Mouse (Mus musculus) liver, postnatal 0 days (tissue): ENCODE results near the gene Ncf2. TPM values are rescaled to one million over a fixed set of nuclear protein-coding genes. Genes with fewer than 3 reads are reported as not detected.

ENCODE experiments used
- ATAC-seq: fragments of 200-750 bp; cut with Nextera tagmentation; 2 replicates; pipeline ENCODE4 v1.8.0; 2017; ENCODE audit warnings: mild to moderate bottlenecking, moderate library complexity
- DNase-seq: peaks from one replicate; pipeline ENCODE4 v3.0.0-alpha.2; 2016
- H3K27ac ChIP-seq: fragments of 300-500 bp; sonication (generic); 2 replicates; pipeline ENCODE4 v1.5.1; 2014; ENCODE audit warnings: antibody characterized with exemption, moderate library complexity, mild to moderate bottlenecking, low read depth
- H3K27me3 ChIP-seq: fragments of 300-500 bp; sonication (generic); 2 replicates; pipeline ENCODE4 v1.6.1; 2014; ENCODE audit warnings: low read length, control low read depth, mixed read lengths; ENCODE audit not compliant: insufficient read depth
- H3K36me3 ChIP-seq: fragments of 300-500 bp; sonication (generic); replicated peaks from 2 replicates; pipeline ENCODE4 v1.6.1; 2014; ENCODE audit warnings: mild to moderate bottlenecking, control low read depth, low read length, moderate library complexity, mixed read lengths; ENCODE audit not compliant: insufficient read depth
- H3K4me1 ChIP-seq: fragments of 300-500 bp; sonication (generic); 2 replicates; pipeline ENCODE4 v1.6.1; 2014; ENCODE audit warnings: antibody characterized with exemption, mild to moderate bottlenecking, control low read depth; ENCODE audit not compliant: insufficient read depth
- H3K4me2 ChIP-seq: fragments of 300-500 bp; sonication (generic); 2 replicates; pipeline ENCODE4 v1.6.1; 2014; ENCODE audit warnings: low read depth, mild to moderate bottlenecking, low read length, moderate library complexity, mixed read lengths
- H3K4me3 ChIP-seq: fragments of 300-500 bp; sonication (generic); 2 replicates; pipeline ENCODE4 v1.5.1; 2014; ENCODE audit warnings: low read depth, low read length
- H3K9ac ChIP-seq: fragments of 300-500 bp; sonication (generic); replicated peaks from 2 replicates; pipeline ENCODE4 v1.6.1; 2014; ENCODE audit warnings: mild to moderate bottlenecking, moderate library complexity
- H3K9me3 ChIP-seq: fragments of 300-500 bp; sonication (generic); 2 replicates; pipeline ENCODE4 v1.6.1; 2016; ENCODE audit warnings: mild to moderate bottlenecking, control low read depth, low read length, mixed read lengths
- CTCF ChIP-seq: sonication (generic); IDR thresholded peaks from 2 replicates; pipeline ENCODE4 v1.5.1; 2016; ENCODE audit warnings: antibody characterized with exemption, low read depth
- EP300 ChIP-seq: IDR thresholded peaks from 2 replicates; pipeline ENCODE4 v1.6.1; 2016; ENCODE audit warnings: antibody characterized with exemption, low read depth, mild to moderate bottlenecking
- WGBS: fragments of 180-500 bp; shearing (Covaris S2); extraction: QIAGEN DNeasy Blood & Tissue Kit; methylation state at CpG from one replicate; pipeline ENCODE4 v1.1.7; 2014; ENCODE audit not compliant: insufficient replicate concordance; 5-methylcytosine and 5-hydroxymethylcytosine counted together
- polyA plus RNA-seq: library from polyadenylated mRNA; unstranded; fragments of >200 nt; fragmentation: Nextera tagmentation; extraction: Ambion mirVana; gene quantifications from 2 replicates; pipeline ENCODE4 v1.2.1, GENCODE M21; 2015

Gene Ncf2
- polyA plus RNA-seq, 1 experiment from 2014 or later: 13.8 TPM

DNA sequence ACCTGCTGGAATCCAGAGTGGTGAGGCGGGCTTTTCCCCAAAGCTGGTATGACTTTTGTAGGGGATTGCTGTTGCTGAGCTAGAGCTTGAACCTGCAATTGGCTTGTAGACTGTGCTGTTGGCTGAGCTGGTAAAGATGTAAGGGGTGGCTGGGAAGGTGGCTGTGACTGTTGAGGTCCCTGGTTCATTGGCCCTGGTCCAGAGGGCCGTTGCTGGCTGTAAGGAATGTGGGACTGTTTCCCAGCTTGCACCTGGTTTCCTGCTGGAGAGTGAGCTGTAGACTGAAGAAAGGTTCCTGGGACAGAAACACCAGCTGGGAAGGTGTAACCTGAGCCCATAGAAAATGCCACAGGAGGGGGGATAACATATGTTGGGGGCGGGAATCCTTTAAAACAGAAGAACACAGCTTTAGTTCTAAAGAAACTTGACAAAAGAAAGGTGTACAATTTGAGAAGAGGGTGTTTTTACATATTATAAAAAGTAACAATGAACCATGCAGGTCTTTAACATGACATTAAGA is 45.3 kb downstream of the Ncf2 start:
- no peak overlapping the region for H3K4me3 ChIP-seq
- DNase-seq (peak; percentile 33), ATAC-seq (peak; percentile 59)
- no peak overlapping the region for H3K4me2 ChIP-seq
- peak overlapping the region; percentile 64 for H3K27ac ChIP-seq
- TF ChIP-seq CTCF: no peak
- H3K9ac ChIP-seq: no peak overlapping the region
- no peaks in the 10 kb centered on the region for H3K4me1 ChIP-seq
- no peaks in the 10 kb centered on the region for H3K27me3 ChIP-seq
- H3K9me3 ChIP-seq: no peaks in the 10 kb centered on the region
- 80% methylated on average over 3 of the region's 3 CpGs for WGBS
- peaks cover 79% of the 10 kb centered on the region for H3K36me3 ChIP-seq

DNA sequence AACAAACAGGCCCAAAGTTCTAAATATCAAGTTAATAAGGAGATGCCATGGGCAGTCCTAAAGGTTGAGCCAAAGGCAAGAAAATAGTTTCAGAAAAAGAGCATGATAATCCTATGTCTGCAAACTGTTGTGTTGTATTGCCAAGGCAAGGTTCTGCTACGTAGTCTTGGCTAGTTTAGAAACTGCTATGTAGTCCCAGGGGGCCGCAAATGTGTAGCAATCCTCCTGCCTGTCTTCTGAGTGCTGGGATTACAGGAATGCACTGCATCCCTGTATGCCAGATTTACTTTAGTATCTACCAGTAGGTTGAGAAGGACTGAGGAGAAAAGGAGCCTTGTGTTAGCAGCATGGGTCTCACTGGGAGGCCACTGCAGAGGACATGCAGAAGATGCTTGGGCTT is 46.9 kb downstream of the Ncf2 start:
- H3K4me3 ChIP-seq: no peak overlapping the region

DNA sequence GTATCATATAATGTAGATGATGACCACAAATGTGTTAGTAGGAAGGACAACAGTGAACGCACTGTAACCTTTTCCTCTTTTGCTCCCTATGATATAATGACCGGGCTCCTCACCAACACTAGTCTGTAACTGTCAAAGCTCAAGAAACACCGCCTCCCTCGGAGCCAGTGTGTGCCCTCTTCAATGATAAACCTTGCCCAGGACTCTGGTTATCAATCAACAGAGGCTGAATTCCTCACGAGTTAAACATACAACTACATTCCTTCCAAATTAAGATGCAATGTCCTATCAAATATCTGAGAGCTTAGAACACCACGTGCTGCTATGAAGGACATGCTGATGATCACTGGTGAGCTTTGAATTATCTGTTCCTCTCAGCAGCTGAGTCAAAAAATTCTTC is 69.9 kb downstream of the Ncf2 start:
- Histone ChIP-seq H3K4me2 (no peak overlapping the region), H3K9me3 (no peaks in the 10 kb centered on the region), H3K27me3 (no peaks in the 10 kb centered on the region), H3K9ac (no peak overlapping the region), H3K27ac (no peak overlapping the region), H3K4me3 (no peak overlapping the region), H3K36me3 (peaks cover 40% of the 10 kb centered on the region), H3K4me1 (peaks cover 4% of the 10 kb centered on the region)
- ATAC-seq: no peak
- 77% methylated on average over 6 of the region's 6 CpGs for WGBS
- no peak for DNase-seq
- TF ChIP-seq EP300 (no peak), CTCF (no peak)

More for the DNA sequence above, 46.9 kb downstream of the Ncf2 start:
- no peaks in the 10 kb centered on the region for H3K4me1 ChIP-seq
- H3K27ac ChIP-seq: no peak overlapping the region
- DNase-seq (no peak), ATAC-seq (no peak)
- TF ChIP-seq EP300: no peak
- no peak for TF ChIP-seq CTCF
- no peaks in the 10 kb centered on the region for H3K27me3 ChIP-seq
- 90% methylated on average over 2 of the region's 2 CpGs for WGBS
- H3K36me3 ChIP-seq: peaks cover 76% of the 10 kb centered on the region
- no peak overlapping the region for H3K4me2 ChIP-seq
- no peaks in the 10 kb centered on the region for H3K9me3 ChIP-seq
- no peak overlapping the region for H3K9ac ChIP-seq

DNA sequence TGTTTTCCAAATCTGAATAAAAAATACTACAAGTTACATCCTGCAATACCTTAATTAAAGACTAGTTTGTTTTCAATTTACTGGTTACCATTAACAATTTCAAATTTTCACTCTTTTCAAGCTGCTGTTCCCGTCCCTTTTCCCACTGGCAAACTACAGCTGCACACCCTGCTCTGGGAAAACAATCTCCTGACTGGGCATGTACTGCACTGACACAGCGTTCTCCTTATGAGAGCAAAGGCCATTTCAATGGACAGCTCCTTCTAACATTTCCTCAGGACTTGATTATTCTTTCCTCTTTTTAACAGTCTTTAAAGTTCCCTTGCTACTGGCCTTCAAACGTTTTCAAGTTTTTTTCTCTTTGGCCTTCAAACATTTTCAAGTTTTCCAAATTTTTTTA is 71.0 kb downstream of the Ncf2 start:
- ATAC-seq (no peak), DNase-seq (no peak)
- 58% methylated on average over 3 of the region's 3 CpGs for WGBS
- TF ChIP-seq EP300: no peak
- no peak overlapping the region for H3K4me2 ChIP-seq
- H3K27ac ChIP-seq: no peak overlapping the region
- peaks cover 29% of the 10 kb centered on the region for H3K36me3 ChIP-seq
- no peak overlapping the region for H3K9ac ChIP-seq
- H3K27me3 ChIP-seq: no peaks in the 10 kb centered on the region
- H3K9me3 ChIP-seq: no peaks in the 10 kb centered on the region
- H3K4me1 ChIP-seq: peaks cover 4% of the 10 kb centered on the region
- H3K4me3 ChIP-seq: no peak overlapping the region

Other genes with a start within 250 kb of the Ncf2 start
- not detected in 2 replicates for gene Apobec4, start 49.6 kb upstream of the Ncf2 start, polyA plus RNA-seq
- 11.7 and 16.2 TPM in 2 replicates for gene Rgl1, start 33.8 kb upstream of the Ncf2 start, polyA plus RNA-seq
- gene Arpc5, start 33.7 kb upstream of the Ncf2 start, polyA plus RNA-seq: 157 and 162 TPM in 2 replicates
- gene Smg7, start 102.5 kb downstream of the Ncf2 start, polyA plus RNA-seq: 6.1 and 6.6 TPM in 2 replicates
- 0.06 and 0.09 TPM in 2 replicates for gene Nmnat2, start 154.8 kb downstream of the Ncf2 start, polyA plus RNA-seq